Mouse (Mus musculus) MEL (cell line): ENCODE results near the gene Ddx3x. TPM values are rescaled to one million over a fixed set of nuclear protein-coding genes. Genes with fewer than 3 reads are reported as not detected.

Source experiments
- DNase-seq: peaks from one replicate; pipeline ENCODE4 v3.0.0; 2011; ENCODE audit warnings: low read depth, low spot score
- H3K27ac ChIP-seq: 2 replicates; pipeline ENCODE4 v1.5.1; 2012; ENCODE audit warnings: low read depth, mild to moderate bottlenecking, control low read depth, low read length, moderate library complexity; ENCODE audit not compliant: control insufficient read depth
- H3K27me3 ChIP-seq, 2 experiments: fragments of 150-350 bp in 1 of 2; sonication (generic) in 1 of 2; 2 replicates each; pipeline ENCODE4 v1.6.1; 2012; ENCODE audit warnings: low read length in 2 of 2, mild to moderate bottlenecking in 2 of 2, improper control_type of control experiment in 1 of 2, moderate library complexity in 1 of 2; ENCODE audit not compliant: insufficient read depth in 2 of 2, control insufficient read depth in 1 of 2
- H3K36me3 ChIP-seq, 2 experiments: 2 replicates each; pipeline ENCODE4 v1.6.1; 2012 to 2014; ENCODE audit warnings: low read length in 2 of 2, improper control_type of control experiment in 1 of 2, inconsistent platforms in 1 of 2, mild to moderate bottlenecking in 1 of 2; ENCODE audit not compliant: insufficient read depth in 2 of 2, control insufficient read depth in 1 of 2
- H3K4me1 ChIP-seq, 2 experiments: fragments of 150-350 bp in 1 of 2; sonication (generic) in 1 of 2; 2 replicates each; pipeline ENCODE4 v1.6.1; 2012; ENCODE audit warnings: low read length in 2 of 2, improper control_type of control experiment in 1 of 2, mild to moderate bottlenecking in 1 of 2; ENCODE audit not compliant: insufficient read depth in 2 of 2, control insufficient read depth in 1 of 2
- H3K4me3 ChIP-seq, 2 experiments: fragments of 150-350 bp in 1 of 2; sonication (generic) in 1 of 2; 2 replicates each; pipeline ENCODE4 v1.5.1; 2012; ENCODE audit warnings: low read depth in 2 of 2, low read length in 2 of 2, mild to moderate bottlenecking in 2 of 2, moderate library complexity in 2 of 2, control low read depth in 1 of 2, improper control_type of control experiment in 1 of 2; ENCODE audit not compliant: control insufficient read depth in 1 of 2, insufficient read depth in 1 of 2
- H3K79me2 ChIP-seq: 2 replicates; pipeline ENCODE4 v1.6.1; 2012; ENCODE audit warnings: mild to moderate bottlenecking, low read length, moderate library complexity; ENCODE audit not compliant: control insufficient read depth, poor library complexity, insufficient read depth
- H3K9ac ChIP-seq: 2 replicates; pipeline ENCODE4 v1.6.1; 2012; ENCODE audit warnings: low read depth, mild to moderate bottlenecking, control low read depth, low read length, moderate library complexity; ENCODE audit not compliant: control insufficient read depth, poor library complexity, severe bottlenecking
- H3K9me3 ChIP-seq: fragments of 150-350 bp; sonication (generic); replicated peaks from 2 replicates; pipeline ENCODE4 v1.6.1; 2012; ENCODE audit warnings: mild to moderate bottlenecking, low read length, improper control_type of control experiment, moderate library complexity; ENCODE audit not compliant: insufficient read depth
- BHLHE40 ChIP-seq: IDR thresholded peaks from 2 replicates; pipeline ENCODE4 v1.6.1; 2012; ENCODE audit warnings: low read depth, mild to moderate bottlenecking, inconsistent platforms, low read length, improper control_type of control experiment, borderline replicate concordance
- CHD1 ChIP-seq: IDR thresholded peaks from 2 replicates; pipeline ENCODE4 v1.6.1; 2012; ENCODE audit warnings: low read depth, mild to moderate bottlenecking, inconsistent platforms, low read length, improper control_type of control experiment
- ELF1 ChIP-seq: IDR thresholded peaks from 2 replicates; pipeline ENCODE4 v1.6.1; 2014; ENCODE audit warnings: low read depth, mild to moderate bottlenecking, inconsistent platforms, low read length, improper control_type of control experiment, moderate library complexity
- GABPA ChIP-seq: IDR thresholded peaks from 2 replicates; pipeline ENCODE4 v1.6.1; 2012; ENCODE audit warnings: low read depth, mild to moderate bottlenecking, inconsistent platforms, low read length, improper control_type of control experiment, moderate library complexity
- GATA1 ChIP-seq: IDR thresholded peaks from 2 replicates; pipeline ENCODE4 v1.6.1; 2011; ENCODE audit warnings: low read depth, low read length, improper control_type of control experiment
- HCFC1 ChIP-seq: IDR thresholded peaks from 2 replicates; pipeline ENCODE4 v1.6.1; 2012; ENCODE audit warnings: low read depth, mild to moderate bottlenecking, inconsistent platforms, low read length, improper control_type of control experiment, moderate library complexity
- MAFK ChIP-seq: IDR thresholded peaks from 2 replicates; pipeline ENCODE4 v1.6.1; 2011; ENCODE audit warnings: low read depth, mild to moderate bottlenecking, low read length, improper control_type of control experiment, borderline replicate concordance
- MXI1 ChIP-seq: IDR thresholded peaks from 2 replicates; pipeline ENCODE4 v1.6.1; 2011; ENCODE audit warnings: mild to moderate bottlenecking, low read depth, low read length, improper control_type of control experiment
- MYC ChIP-seq: IDR thresholded peaks from 2 replicates; pipeline ENCODE4 v1.6.1; 2011; ENCODE audit warnings: low read depth, mild to moderate bottlenecking, low read length, improper control_type of control experiment, moderate library complexity
- NELFE ChIP-seq: IDR thresholded peaks from 2 replicates; pipeline ENCODE4 v1.6.1; 2011; ENCODE audit warnings: low read depth, low read length, improper control_type of control experiment
- POLR2A ChIP-seq, 2 experiments: IDR thresholded peaks; 2 replicates each; pipeline ENCODE4 v1.6.1; 2011 to 2012; ENCODE audit warnings: low read length in 2 of 2, mild to moderate bottlenecking in 2 of 2, control low read depth in 1 of 2, improper control_type of control experiment in 1 of 2, low read depth in 1 of 2, moderate library complexity in 1 of 2; ENCODE audit not compliant: control insufficient read depth in 1 of 2, insufficient read depth in 1 of 2, poor library complexity in 1 of 2
- POLR2AphosphoS5 ChIP-seq: IDR thresholded peaks from 2 replicates; pipeline ENCODE4 v1.6.1; 2012; ENCODE audit warnings: low read depth, borderline replicate concordance, mild to moderate bottlenecking, inconsistent platforms, low read length, moderate library complexity, mixed read lengths
- TAL1 ChIP-seq: IDR thresholded peaks from 2 replicates; pipeline ENCODE4 v1.6.1; 2012; ENCODE audit warnings: mild to moderate bottlenecking, inconsistent platforms, low read length, moderate library complexity, mixed read lengths
- TCF12 ChIP-seq: IDR thresholded peaks from 2 replicates; pipeline ENCODE4 v1.6.1; 2014; ENCODE audit warnings: low read depth, mild to moderate bottlenecking, inconsistent platforms, low read length, improper control_type of control experiment, moderate library complexity
- UBTF ChIP-seq: IDR thresholded peaks from 2 replicates; pipeline ENCODE4 v1.6.1; 2012; ENCODE audit warnings: low read depth, mild to moderate bottlenecking, inconsistent platforms, low read length, improper control_type of control experiment, moderate library complexity, borderline replicate concordance; ENCODE audit not compliant: insufficient read depth
- USF1 ChIP-seq: IDR thresholded peaks from 2 replicates; pipeline ENCODE4 v1.6.1; 2014; ENCODE audit warnings: low read depth, mild to moderate bottlenecking, inconsistent platforms, low read length, improper control_type of control experiment, moderate library complexity
- ZMIZ1 ChIP-seq: IDR thresholded peaks from 2 replicates; pipeline ENCODE4 v1.6.1; 2012; ENCODE audit warnings: low read depth, mild to moderate bottlenecking, inconsistent platforms, low read length, improper control_type of control experiment, moderate library complexity
- ZNF384 ChIP-seq: IDR thresholded peaks from 2 replicates; pipeline ENCODE4 v1.6.1; 2012; ENCODE audit warnings: low read depth, mild to moderate bottlenecking, inconsistent platforms, low read length, improper control_type of control experiment
- polyA plus RNA-seq, 2 experiments: library from polyadenylated mRNA; stranded (reverse) in 1 of 2; unstranded in 1 of 2; fragments of >175 nt in 1 of 2; fragments of >200 nt in 1 of 2; gene quantifications; 2 replicates each; pipeline versions ENCODE4 v1.2.1 to v1.2.4; 2012; ENCODE audit warnings: low replicate concordance in 2 of 2, low read depth in 1 of 2; ENCODE audit not compliant: insufficient read length in 2 of 2, insufficient read depth in 1 of 2, missing spikeins in 1 of 2
- total RNA-seq: library from RNA; depleted of rRNA; stranded (reverse); fragments of 300-350 nt; gene quantifications from 2 replicates; pipeline ENCODE4 v1.2.3, GENCODE M21; 2012

Gene Ddx3x
- total and polyA plus RNA-seq, 3 experiments, result 146 to 275 (median 267) TPM

DNA sequence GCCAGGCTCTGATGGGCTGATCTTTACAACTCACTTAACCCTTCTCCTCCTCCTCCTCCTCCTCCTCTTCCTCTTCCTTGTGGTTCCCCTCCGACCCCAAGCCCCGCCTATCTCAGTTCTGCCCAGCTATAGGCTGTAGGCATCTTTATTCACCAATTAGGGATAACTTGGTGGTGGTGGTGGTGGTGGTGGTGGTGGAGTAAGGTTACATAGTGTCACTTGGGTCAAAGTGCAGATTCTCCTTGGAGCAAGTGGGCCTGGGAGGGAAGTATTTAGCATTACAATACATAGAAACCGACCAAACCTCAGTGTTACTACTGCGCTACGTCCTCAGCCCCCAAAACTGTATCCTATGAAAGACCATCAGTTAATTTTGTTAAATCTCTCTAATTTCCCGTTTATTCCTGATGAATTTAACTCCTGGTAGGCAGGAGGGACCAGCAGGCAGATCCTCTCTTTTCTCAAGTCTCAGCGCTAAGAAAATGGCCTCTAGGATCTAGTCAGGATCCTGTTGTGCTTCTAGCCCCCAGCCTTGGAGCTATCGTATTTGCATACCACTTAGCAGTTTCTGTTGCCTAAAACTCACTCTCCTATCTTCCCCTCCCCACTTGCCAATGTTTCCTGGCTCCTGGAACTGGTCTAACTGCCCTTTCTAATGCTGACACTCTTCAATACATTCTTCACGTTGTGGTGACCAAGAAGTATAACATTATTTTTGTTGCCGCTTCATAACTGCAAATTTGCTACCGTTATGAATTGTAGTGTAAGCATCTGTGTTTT, 39.9 kb upstream of the Ddx3x start:
- Histone ChIP-seq H3K9ac (peak overlapping the region; percentile 95), H3K4me3 (peak overlapping the region; percentile 69 to 72), H3K36me3 (peaks cover 0 to 21% of the 10 kb centered on the region in 2 experiments; a peak in 2 of 4 replicates), H3K9me3 (no peaks in the 10 kb centered on the region), H3K79me2 (peaks cover 15% of the 10 kb centered on the region; the same call in 1 of the 2 replicates), H3K4me1 (peaks cover 11 to 31% of the 10 kb centered on the region in 2 experiments), H3K27me3 (no peaks in the 10 kb centered on the region), H3K27ac (peak overlapping the region; percentile 94)
- peak; percentile 87 for DNase-seq
- TF ChIP-seq BHLHE40 (no peak), MXI1 (no peak), GATA1 (no peak), HCFC1 (peak; percentile 43; the same call in 1 of the 2 replicates), ZMIZ1 (peak; percentile 37; the same call in 1 of the 2 replicates), ELF1 (0 out of 2 replicates have a peak, but pooled peaks have one; percentile 34), NELFE (peak; percentile 65), POLR2A (IDR thresholded peaks at IDR 0.05; ENCODE audit: control insufficient read depth in 1 of 2, insufficient read depth in 1 of 2, low read depth in 1 of 2, low read length in 2 of 2, poor library complexity in 1 of 2) (peak; percentile 37 to 64; a peak in 2 of 4 replicates), CHD1 (peak; percentile 65; the same call in 1 of the 2 replicates), USF1 (no peak), TCF12 (0 out of 2 replicates have a peak, but pooled peaks have one; percentile 9)

GRCm38 (mm10) chrX:13241426-13242319, 39.1 kb upstream of the Ddx3x start:
- DNase-seq, result peak; percentile 72

More at GRCm38 (mm10) chrX:13241426-13242319, 39.1 kb upstream of the Ddx3x start:
- Histone ChIP-seq H3K79me2 (peaks cover 15% of the 10 kb centered on the region; the same call in 1 of the 2 replicates), H3K9me3 (no peaks in the 10 kb centered on the region), H3K27ac (peak overlapping the region; percentile 94), H3K27me3 (no peaks in the 10 kb centered on the region), H3K4me1 (peaks cover 7 to 27% of the 10 kb centered on the region in 2 experiments), H3K4me3 (peak overlapping the region; percentile 69 to 72), H3K36me3 (peaks cover 0 to 19% of the 10 kb centered on the region in 2 experiments; a peak in 2 of 4 replicates), H3K9ac (peak overlapping the region; percentile 95)
- TF ChIP-seq MYC (peak; percentile 45; the same call in 1 of the 2 replicates), MAFK (0 out of 2 replicates have a peak, but pooled peaks have one; percentile 11), ZNF384 (0 out of 2 replicates have a peak, but pooled peaks have one; percentile 25), BHLHE40 (no peak), TAL1 (no peak), GABPA (no peak), UBTF (0 out of 2 replicates have a peak, but pooled peaks have one; percentile 8), POLR2AphosphoS5 (no peak)
